Mouse (Mus musculus): ENCODE results near the gene Crat. TPM values are rescaled to one million over a fixed set of nuclear protein-coding genes. Genes with fewer than 3 reads are reported as not detected.

Crat gene
- total RNA-seq, 2 experiments from 2014 or later: 33.2 to 33.3 TPM

Small RNAs within 50 kb of the gene (microRNA-seq; reads per million reads assigned to microRNA genes)
- not detected for gene Gm47292

Other genes starting within 250 kb of the Crat start
- 10 to 100 TPM; 13.3 to 15.8 TPM for gene Endog, start 244.3 kb downstream of the Crat start, total RNA-seq (2021)
- gene Spout1, start 237.4 kb downstream of the Crat start, total RNA-seq (2021): 10 to 100 TPM; 36.7 to 37.7 TPM
- 10 to 100 TPM; 12.0 to 12.7 TPM for gene Kyat1, start 210.0 kb downstream of the Crat start, total RNA-seq (2021)
- 10 to 100 TPM; 50.6 to 55.9 TPM for gene Lrrc8a, start 178.1 kb downstream of the Crat start, total RNA-seq (2021)
- 10 to 100 TPM in 1 of 2 experiments, 1 to 10 TPM in 1; 7.7 to 10.5 TPM for gene Gm28035, start 175.2 kb downstream of the Crat start, total RNA-seq (2021)
- gene Phyhd1, start 149.6 kb downstream of the Crat start, total RNA-seq (2021): 10 to 100 TPM; 17.1 to 19.3 TPM
- gene Gm28038, start 134.8 kb downstream of the Crat start, total RNA-seq (2021): not detected
- gene Dolk, start 129.5 kb downstream of the Crat start, total RNA-seq (2021): 10 to 100 TPM; 18.7 to 21.6 TPM
- 10 to 100 TPM; 36.6 to 42.0 TPM for gene Nup188, start 129.4 kb downstream of the Crat start, total RNA-seq (2021)
- gene Sh3glb2, start 56.5 kb downstream of the Crat start, total RNA-seq (2021): 100 to 1,000 TPM; 161 to 176 TPM
- gene Miga2, start 51.6 kb downstream of the Crat start, total RNA-seq (2021): 10 to 100 TPM; 69.7 to 76.5 TPM
- 10 to 100 TPM; 41.1 to 43.9 TPM for gene Dolpp1, start 23.6 kb downstream of the Crat start, total RNA-seq (2021)
- gene Ptpa, start 226 bp upstream of the Crat start, total RNA-seq (2021): 100 to 1,000 TPM; 145 to 153 TPM
- gene Ier5l, start 58.4 kb upstream of the Crat start, total RNA-seq (2021): 10 to 100 TPM; 10.8 to 13.2 TPM
- gene Cstad, start 179.2 kb upstream of the Crat start, total RNA-seq (2021): 1 to 10 TPM; 3.0 to 3.7 TPM

Data from left cerebral cortex, postnatal 4 days (tissue).